Mouse (Mus musculus) C2C12 (cell line): Measurements from ENCODE around the gene Ltf. TPM values are rescaled to one million over a fixed set of nuclear protein-coding genes. Genes with fewer than 3 reads are reported as not detected.

ENCODE experiments used
- H3K27me3 ChIP-seq: one replicate; pipeline ENCODE4 v1.6.1; 2011; ENCODE audit not compliant: control insufficient read depth, insufficient read depth, insufficient read length
- H3K36me3 ChIP-seq: one replicate; pipeline ENCODE4 v1.6.1; 2011; ENCODE audit not compliant: control insufficient read depth, insufficient read depth
- H3K4me3 ChIP-seq: one replicate; pipeline ENCODE4 v1.5.1; 2011; ENCODE audit warnings: mild to moderate bottlenecking, control low read depth; ENCODE audit not compliant: poor library complexity, insufficient read depth, severe bottlenecking
- H3K79me2 ChIP-seq: one replicate; pipeline ENCODE4 v1.6.1; 2011; ENCODE audit not compliant: control insufficient read depth, insufficient read depth
- H3K79me3 ChIP-seq: one replicate; pipeline ENCODE4 v1.6.1; 2011; ENCODE audit warnings: low read depth, control low read depth
- H3ac ChIP-seq: one replicate; pipeline ENCODE3; 2011; ENCODE audit warnings: low read depth; ENCODE audit not compliant: control insufficient read depth, insufficient read length
- CEBPB ChIP-seq: IDR thresholded peaks from one replicate; pipeline ENCODE4 v1.6.1; 2011; ENCODE audit warnings: low read depth, mild to moderate bottlenecking, control low read depth, moderate library complexity
- CTCF ChIP-seq: IDR thresholded peaks from one replicate; pipeline ENCODE4 v1.5.1; 2011; ENCODE audit not compliant: control insufficient read depth, insufficient read depth, insufficient read length
- FOSL1 ChIP-seq: IDR thresholded peaks from one replicate; pipeline ENCODE4 v1.8.0; 2011; ENCODE audit warnings: mild to moderate bottlenecking, low read length; ENCODE audit not compliant: poor library complexity, insufficient read depth, severe bottlenecking
- MAX ChIP-seq: IDR thresholded peaks from one replicate; pipeline ENCODE4 v1.6.1; 2011; ENCODE audit warnings: mild to moderate bottlenecking, control low read depth
- MYOD1 ChIP-seq: IDR thresholded peaks from one replicate; pipeline ENCODE4 v1.6.1; 2011; ENCODE audit warnings: low read depth; ENCODE audit not compliant: control insufficient read depth, insufficient read length
- MYOG ChIP-seq: IDR thresholded peaks from one replicate; pipeline ENCODE4 v1.6.1; 2011; ENCODE audit not compliant: control insufficient read depth, insufficient read length; ENCODE audit errors: extremely low read depth
- USF1 ChIP-seq: IDR thresholded peaks from one replicate; pipeline ENCODE4 v1.6.1; 2011; ENCODE audit warnings: low read depth, mild to moderate bottlenecking, control low read depth, moderate library complexity
- polyA plus RNA-seq: library from polyadenylated mRNA; unstranded; fragments of >200 nt; fragmentation: generic; extraction: Trizol; gene quantifications from one replicate; pipeline ENCODE4 v1.2.1, GENCODE M21; 2012; ENCODE audit warnings: missing spikeins

Gene Ltf
- polyA plus RNA-seq, 1 experiment: not detected

GRCm38 (mm10) chr9:111062840-111063239 lies 43.8 kb downstream of the Ltf start:
- Histone ChIP-seq H3K36me3 (no peaks in the 10 kb centered on the region), H3K27me3 (no peaks in the 10 kb centered on the region), H3K79me3 (no peaks in the 10 kb centered on the region), H3ac (no peak overlapping the region), H3K4me3 (no peak overlapping the region), H3K79me2 (no peaks in the 10 kb centered on the region)
- no peak for TF ChIP-seq USF1
- no peak for TF ChIP-seq MYOD1
- no peak for TF ChIP-seq CEBPB
- no peak for TF ChIP-seq MAX

GRCm38 (mm10) chr9:111067052-111067451 lies 48.0 kb downstream of the Ltf start:
- no peak overlapping the region for H3K4me3 ChIP-seq
- TF ChIP-seq MYOG (no peak), FOSL1 (no peak), MYOD1 (no peak), CTCF (no peak), USF1 (no peak), CEBPB (no peak), MAX (no peak)
- H3K79me3 ChIP-seq: no peaks in the 10 kb centered on the region
- no peak overlapping the region for H3ac ChIP-seq
- peaks cover 3% of the 10 kb centered on the region for H3K27me3 ChIP-seq
- no peaks in the 10 kb centered on the region for H3K79me2 ChIP-seq
- no peaks in the 10 kb centered on the region for H3K36me3 ChIP-seq

- TF ChIP-seq MAX: no peak
- peak; percentile 29 for TF ChIP-seq CTCF
Measured at GRCm38 (mm10) chr9:111070546-111070961, 51.5 kb downstream of the Ltf start.

GRCm38 (mm10) chr9:111072175-111072574 lies 53.1 kb downstream of the Ltf start:
- H3K27me3 ChIP-seq: peaks cover 3% of the 10 kb centered on the region
- no peaks in the 10 kb centered on the region for H3K79me3 ChIP-seq
- TF ChIP-seq USF1: no peak
- no peak for TF ChIP-seq MAX
- no peak for TF ChIP-seq MYOG
- TF ChIP-seq MYOD1: no peak
- TF ChIP-seq CEBPB: no peak
- no peak for TF ChIP-seq FOSL1
- no peak for TF ChIP-seq CTCF
- H3K36me3 ChIP-seq: no peaks in the 10 kb centered on the region
- no peak overlapping the region for H3ac ChIP-seq
- H3K79me2 ChIP-seq: no peaks in the 10 kb centered on the region
- H3K4me3 ChIP-seq: no peak overlapping the region

More at GRCm38 (mm10) chr9:111070546-111070961, 51.5 kb downstream of the Ltf start:
- no peaks in the 10 kb centered on the region for H3K79me2 ChIP-seq
- H3K36me3 ChIP-seq: no peaks in the 10 kb centered on the region
- peaks cover 3% of the 10 kb centered on the region for H3K27me3 ChIP-seq
- no peak overlapping the region for H3ac ChIP-seq
- H3K4me3 ChIP-seq: no peak overlapping the region
- no peaks in the 10 kb centered on the region for H3K79me3 ChIP-seq

GRCm38 (mm10) chr9:111072971-111073370 lies 53.9 kb downstream of the Ltf start:
- Histone ChIP-seq H3K79me3 (no peaks in the 10 kb centered on the region), H3K4me3 (no peak overlapping the region), H3K36me3 (no peaks in the 10 kb centered on the region), H3K79me2 (no peaks in the 10 kb centered on the region), H3ac (no peak overlapping the region), H3K27me3 (peaks cover 3% of the 10 kb centered on the region)
- no peak for TF ChIP-seq USF1
- TF ChIP-seq CEBPB: no peak
- TF ChIP-seq MYOG: no peak
- TF ChIP-seq CTCF: no peak
- no peak for TF ChIP-seq FOSL1
- TF ChIP-seq MAX: no peak
- no peak for TF ChIP-seq MYOD1

- no peaks in the 10 kb centered on the region for H3K79me3 ChIP-seq
- TF ChIP-seq CTCF: peak; percentile 3
- no peak for TF ChIP-seq CEBPB
- H3K79me2 ChIP-seq: no peaks in the 10 kb centered on the region
- no peaks in the 10 kb centered on the region for H3K36me3 ChIP-seq
- H3ac ChIP-seq: no peak overlapping the region
- H3K27me3 ChIP-seq: no peaks in the 10 kb centered on the region
- no peak overlapping the region for H3K4me3 ChIP-seq
Measured at GRCm38 (mm10) chr9:111077745-111078144, 58.7 kb downstream of the Ltf start.
